Mouse (Mus musculus): Measurements from ENCODE around the gene Sh2b1. TPM values are rescaled to one million over a fixed set of nuclear protein-coding genes. Genes with fewer than 3 reads are reported as not detected.
"Not testable (repeated sequence)": the region's sequence is repeated elsewhere in the genome, so short reads cannot be mapped to it uniquely, and the experiment has no call there.

The Sh2b1 gene
- polyA plus RNA-seq, 2 experiments = 8.3 to 12.4 TPM

DNA sequence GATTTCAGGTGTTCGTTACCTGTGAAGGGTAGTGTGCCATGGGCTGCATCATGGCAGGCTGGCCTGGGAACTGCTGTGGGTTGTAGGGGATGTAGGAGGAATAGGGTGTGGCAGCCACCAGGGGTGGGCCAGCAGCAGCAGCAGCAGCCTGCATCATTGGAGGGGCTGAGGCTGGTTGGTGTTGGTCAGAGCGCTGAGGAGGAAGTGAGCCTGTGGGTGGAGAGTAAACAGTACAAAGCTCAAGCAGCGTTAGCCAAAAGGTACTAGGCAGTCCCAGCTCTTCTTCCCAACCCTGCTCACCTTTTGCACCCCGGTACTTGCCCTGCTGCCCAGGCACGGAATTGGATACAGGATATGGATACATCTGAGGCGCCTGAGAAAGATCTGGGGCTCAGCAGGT, 18.9 kb upstream of the Sh2b1 start:
- Histone ChIP-seq H3K9me3 (ENCODE audit: control insufficient read depth, low read length) (no peaks in the 10 kb centered on the region), H3K4me1 (replicated peaks; ENCODE audit: control insufficient read depth in 2 of 2, insufficient read depth in 2 of 2, low read length in 1 of 2) (no peaks in the 10 kb centered on the region; a peak in 1 of 4 replicates), H3K27ac (no peak overlapping the region), H3K4me3 (ENCODE audit: insufficient read depth in 1 of 2, low read depth in 2 of 2, low read length in 2 of 2) (no peak overlapping the region), H3K4me2 (ENCODE audit: low read depth) (no peak overlapping the region), H3K9ac (replicated peaks) (no peak overlapping the region), H3K27me3 (ENCODE audit: control insufficient read depth, insufficient read depth, low read length) (no peaks in the 10 kb centered on the region), H3K36me3 (replicated peaks; ENCODE audit: control insufficient read depth, insufficient read depth, low read depth) (peaks cover 82% of the 10 kb centered on the region)
- 81% methylated on average over 6 of the region's 6 CpGs for WGBS (ENCODE audit: insufficient replicate concordance)
- DNase-seq (ENCODE audit: low read depth in 3 of 3, low spot score in 3 of 3) (no peak), ATAC-seq (ENCODE audit: insufficient read depth) (peak; percentile 54)
- TF ChIP-seq EP300 (IDR thresholded peaks at IDR 0.05; ENCODE audit: low read depth) = no peak
- TF ChIP-seq CTCF (IDR thresholded peaks at IDR 0.05; ENCODE audit: low read depth) = 0 out of 2 replicates have a peak, but pooled peaks have one; percentile 5

GRCm38 (mm10) chr7:126491973-126492372, 16.7 kb upstream of the Sh2b1 start:
- no peak overlapping the region for H3K9ac ChIP-seq (replicated peaks)
- H3K9me3 ChIP-seq (ENCODE audit: control insufficient read depth, low read length) = no peaks in the 10 kb centered on the region
- no peak overlapping the region for H3K4me2 ChIP-seq (ENCODE audit: low read depth)
- ATAC-seq (ENCODE audit: insufficient read depth) = no peak
- no peak overlapping the region for H3K4me3 ChIP-seq (ENCODE audit: insufficient read depth in 1 of 2, low read depth in 2 of 2, low read length in 2 of 2)
- peaks cover 2 to 8% of the 10 kb centered on the region in 2 experiments; a peak in 2 of 4 replicates for H3K4me1 ChIP-seq (replicated peaks; ENCODE audit: control insufficient read depth in 2 of 2, insufficient read depth in 2 of 2, low read length in 1 of 2)
- DNase-seq (ENCODE audit: low read depth in 3 of 3, low spot score in 3 of 3) = no peak
- WGBS (ENCODE audit: insufficient replicate concordance) = 74% methylated on average over 11 of the region's 11 CpGs
- no peak overlapping the region for H3K27ac ChIP-seq
- H3K36me3 ChIP-seq (replicated peaks; ENCODE audit: control insufficient read depth, insufficient read depth, low read depth) = peaks cover 61% of the 10 kb centered on the region
- TF ChIP-seq CTCF (IDR thresholded peaks at IDR 0.05; ENCODE audit: low read depth) (no peak), EP300 (IDR thresholded peaks at IDR 0.05; ENCODE audit: low read depth) (no peak)
- no peaks in the 10 kb centered on the region for H3K27me3 ChIP-seq (ENCODE audit: control insufficient read depth, insufficient read depth, low read length)

- peaks cover 51% of the 10 kb centered on the region for H3K36me3 ChIP-seq (replicated peaks; ENCODE audit: control insufficient read depth, insufficient read depth, low read depth)
- ATAC-seq (ENCODE audit: insufficient read depth) = no peak
Observed at GRCm38 (mm10) chr7:126491005-126491404, 15.8 kb upstream of the Sh2b1 start.

GRCm38 (mm10) chr7:126487617-126488385, 12.6 kb upstream of the Sh2b1 start:
- ATAC-seq (ENCODE audit: insufficient read depth); H3K27ac ChIP-seq; H3K4me1 ChIP-seq (replicated peaks; ENCODE audit: control insufficient read depth in 2 of 2, insufficient read depth in 2 of 2, low read length in 1 of 2); DNase-seq (ENCODE audit: low read depth in 3 of 3, low spot score in 3 of 3); H3K27me3 ChIP-seq (ENCODE audit: control insufficient read depth, insufficient read depth, low read length); H3K9me3 ChIP-seq (ENCODE audit: control insufficient read depth, low read length): not testable (repeated sequence)
- H3K4me2 ChIP-seq (ENCODE audit: low read depth) = peak overlapping the region; percentile 63
- H3K4me3 ChIP-seq (ENCODE audit: insufficient read depth in 1 of 2, low read depth in 2 of 2, low read length in 2 of 2) = peak overlapping the region; percentile 63 to 95
- peaks cover 19% of the 10 kb centered on the region for H3K36me3 ChIP-seq (replicated peaks; ENCODE audit: control insufficient read depth, insufficient read depth, low read depth)
- WGBS (ENCODE audit: insufficient replicate concordance) = 6% methylated on average over 21 of the region's 25 CpGs
- H3K9ac ChIP-seq (replicated peaks) = peak overlapping the region; percentile 77

More at GRCm38 (mm10) chr7:126491005-126491404, 15.8 kb upstream of the Sh2b1 start:
- H3K4me3 ChIP-seq (ENCODE audit: insufficient read depth in 1 of 2, low read depth in 2 of 2, low read length in 2 of 2) = no peak overlapping the region
- DNase-seq (ENCODE audit: low read depth in 3 of 3, low spot score in 3 of 3) = no peak
- no peak overlapping the region for H3K4me2 ChIP-seq (ENCODE audit: low read depth)
- H3K27ac ChIP-seq = no peak overlapping the region
- H3K9me3 ChIP-seq (ENCODE audit: control insufficient read depth, low read length) = no peaks in the 10 kb centered on the region
- peaks cover 2 to 8% of the 10 kb centered on the region in 2 experiments; a peak in 2 of 4 replicates for H3K4me1 ChIP-seq (replicated peaks; ENCODE audit: control insufficient read depth in 2 of 2, insufficient read depth in 2 of 2, low read length in 1 of 2)
- no peak overlapping the region for H3K9ac ChIP-seq (replicated peaks)
- no peaks in the 10 kb centered on the region for H3K27me3 ChIP-seq (ENCODE audit: control insufficient read depth, insufficient read depth, low read length)
- TF ChIP-seq CTCF (IDR thresholded peaks at IDR 0.05; ENCODE audit: low read depth) (no peak), EP300 (IDR thresholded peaks at IDR 0.05; ENCODE audit: low read depth) (no peak)
- WGBS (ENCODE audit: insufficient replicate concordance) = 56% methylated on average over 1 of the region's 1 CpGs

GRCm38 (mm10) chr7:126487052-126487483, 11.8 kb upstream of the Sh2b1 start, which contains the start of gene Tufm:
TSS of gene Tufm (plus strand) at chr7:126487361.
- H3K9ac ChIP-seq (replicated peaks) = peak within 1 kb of the TSS; percentile 77
- H3K27me3 ChIP-seq (ENCODE audit: control insufficient read depth, insufficient read depth, low read length) = no peaks in the 10 kb centered on the region
- no peaks in the 10 kb centered on the region for H3K9me3 ChIP-seq (ENCODE audit: control insufficient read depth, low read length)
- H3K4me2 ChIP-seq (ENCODE audit: low read depth) = peak within 1 kb of the TSS; percentile 63
- peak within 1 kb of the TSS; percentile 63 to 95 for H3K4me3 ChIP-seq (ENCODE audit: insufficient read depth in 1 of 2, low read depth in 2 of 2, low read length in 2 of 2)
- H3K36me3 ChIP-seq (replicated peaks; ENCODE audit: control insufficient read depth, insufficient read depth, low read depth) = peaks cover 12% of the 10 kb centered on the region
- peak; percentile 83 for ATAC-seq (ENCODE audit: insufficient read depth)
- DNase-seq (ENCODE audit: low read depth in 3 of 3, low spot score in 3 of 3) = peak; percentile 82 to 89 (median 85)
- TF ChIP-seq EP300 (IDR thresholded peaks at IDR 0.05; ENCODE audit: low read depth) = no peak
- peak; percentile 58 for TF ChIP-seq CTCF (IDR thresholded peaks at IDR 0.05; ENCODE audit: low read depth)
- WGBS (ENCODE audit: insufficient replicate concordance) = under 1% methylated on average over 32 of the region's 32 CpGs
- H3K27ac ChIP-seq = peak within 1 kb of the TSS; percentile 69
- peaks cover 10 to 12% of the 10 kb centered on the region in 2 experiments; a peak in 3 of 4 replicates for H3K4me1 ChIP-seq (replicated peaks; ENCODE audit: control insufficient read depth in 2 of 2, insufficient read depth in 2 of 2, low read length in 1 of 2)

All from liver, embryonic 14.5 days (tissue).